Mouse (Mus musculus): ENCODE measurements around the gene Rnf148. TPM values are rescaled to one million over a fixed set of nuclear protein-coding genes. Genes with fewer than 3 reads are reported as not detected.

Gene Rnf148
- not detected in 2 replicates for polyA plus RNA-seq (2016; fragmentation: Nextera tagmentation; extraction: Ambion mirVana)

DNA sequence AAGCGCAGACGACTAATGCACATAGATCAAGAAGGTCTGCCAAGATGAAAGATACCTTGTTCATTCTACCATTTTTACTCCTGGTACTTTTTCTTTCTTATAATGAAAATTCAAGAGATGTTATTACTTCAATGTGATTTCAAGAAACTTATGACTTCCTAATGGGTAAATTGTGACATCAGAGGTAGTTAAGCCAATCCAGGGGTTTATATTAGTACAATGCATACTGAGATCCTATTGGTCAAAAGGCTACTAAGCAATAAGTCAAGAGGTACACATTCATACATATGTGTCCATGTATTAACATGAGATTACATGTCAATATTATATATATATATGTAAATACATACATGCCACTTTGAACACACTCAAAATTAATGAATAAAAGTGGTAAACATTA, at the start of gene Rnf148:
Gene Rnf148 (minus strand): TSS at position 101 of the 400 bp plus-strand sequence.
- no peaks in the 10 kb centered on the region for H3K4me1 ChIP-seq (replicated peaks)
- ATAC-seq (ENCODE audit: insufficient number of reproducible peaks, insufficient read depth, low FRiP score, low TSS enrichment, low read depth) = no peak
- H3K36me3 ChIP-seq = no peaks in the 10 kb centered on the region
- no peaks in the 10 kb centered on the region for H3K27me3 ChIP-seq
- no peaks in the 10 kb centered on the region for H3K9me3 ChIP-seq
- WGBS = 87% methylated on average over 2 of the region's 2 CpGs
- no peak within 1 kb of the TSS for H3K27ac ChIP-seq
- no peak within 1 kb of the TSS for H3K4me2 ChIP-seq
- no peak within 1 kb of the TSS for H3K4me3 ChIP-seq (replicated peaks)
- H3K9ac ChIP-seq (replicated peaks) = no peak within 1 kb of the TSS

DNA sequence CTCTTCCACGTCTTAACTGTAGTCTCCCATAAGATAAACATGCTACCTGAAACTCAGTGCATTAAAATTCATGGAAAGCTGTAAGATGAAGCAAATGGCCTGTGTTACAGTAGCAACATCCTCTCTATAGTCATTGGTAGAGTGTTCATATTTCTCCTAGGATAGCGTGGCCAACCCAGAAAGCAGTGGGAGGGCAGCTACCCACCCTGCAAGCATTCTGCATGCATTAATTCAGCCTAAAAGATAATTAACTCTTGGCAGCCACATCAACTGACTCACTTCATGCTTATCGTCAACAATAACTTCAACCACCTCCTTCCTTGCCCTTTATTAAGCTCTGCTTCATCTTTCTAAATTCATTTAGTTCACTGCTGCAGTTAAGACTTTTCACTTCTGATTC, 45.9 kb upstream of the Rnf148 start:
- H3K9ac ChIP-seq (replicated peaks) = no peak overlapping the region
- no peak for ATAC-seq (ENCODE audit: insufficient number of reproducible peaks, insufficient read depth, low FRiP score, low TSS enrichment, low read depth)
- WGBS = 87% methylated on average over 3 of the region's 3 CpGs
- no peak overlapping the region for H3K27ac ChIP-seq
- H3K4me1 ChIP-seq (replicated peaks) = no peaks in the 10 kb centered on the region
- no peaks in the 10 kb centered on the region for H3K27me3 ChIP-seq
- no peaks in the 10 kb centered on the region for H3K36me3 ChIP-seq
- H3K4me3 ChIP-seq (replicated peaks) = no peak overlapping the region
- H3K9me3 ChIP-seq = no peaks in the 10 kb centered on the region
- H3K4me2 ChIP-seq = no peak overlapping the region

DNA sequence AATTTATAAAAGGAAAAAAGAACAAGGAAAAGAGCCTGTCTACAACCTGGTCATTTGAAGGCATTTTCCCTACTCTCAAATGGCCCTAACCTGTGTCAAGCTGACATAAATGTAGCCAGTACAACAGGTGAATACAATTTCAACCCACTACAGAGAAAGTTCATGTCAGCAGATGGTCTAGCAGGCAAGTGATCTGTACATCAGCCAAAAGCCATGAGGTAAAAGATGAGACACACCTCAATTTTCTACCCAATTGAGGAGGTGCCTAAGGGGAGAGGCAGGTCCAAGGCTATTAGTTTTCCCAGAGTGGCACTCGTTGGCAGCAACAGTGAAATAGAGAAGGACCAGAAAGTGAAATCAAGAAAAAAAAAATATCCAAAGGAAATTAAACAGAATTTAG, 23.2 kb upstream of the Rnf148 start:
- ATAC-seq (ENCODE audit: insufficient number of reproducible peaks, insufficient read depth, low FRiP score, low TSS enrichment, low read depth) = no peak
- no peak overlapping the region for H3K27ac ChIP-seq
- H3K9me3 ChIP-seq = no peaks in the 10 kb centered on the region
- H3K36me3 ChIP-seq = no peaks in the 10 kb centered on the region
- no peak overlapping the region for H3K9ac ChIP-seq (replicated peaks)
- H3K4me3 ChIP-seq (replicated peaks) = no peak overlapping the region
- H3K4me2 ChIP-seq = no peak overlapping the region
- 74% methylated on average over 1 of the region's 1 CpGs for WGBS
- H3K27me3 ChIP-seq = no peaks in the 10 kb centered on the region
- no peaks in the 10 kb centered on the region for H3K4me1 ChIP-seq (replicated peaks)

DNA sequence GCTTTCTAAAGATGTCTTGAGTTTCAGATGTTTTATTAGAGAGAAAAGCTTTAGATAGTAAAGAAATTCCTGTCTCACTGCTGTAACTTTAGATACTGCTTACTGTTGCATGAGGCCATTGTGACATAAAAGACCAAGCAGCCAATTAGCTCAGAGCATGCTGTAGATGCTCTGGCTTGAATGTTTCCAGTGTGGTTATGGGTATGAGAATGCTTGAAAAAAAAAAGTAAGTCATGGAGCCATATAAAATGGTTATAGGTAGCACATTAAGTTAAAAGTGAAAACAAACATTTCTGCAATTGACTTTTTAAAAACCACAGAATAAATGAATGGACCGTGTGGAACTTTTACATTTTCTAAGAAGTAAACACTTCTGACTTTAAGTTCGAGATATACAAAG, 4.7 kb downstream of the Rnf148 start, which contains the start of gene Rnf133:
Gene Rnf133 (minus strand): TSS at position 101 of the 400 bp plus-strand sequence.
- no peak within 1 kb of the TSS for H3K9ac ChIP-seq (replicated peaks)
- H3K27ac ChIP-seq = no peak within 1 kb of the TSS
- no peaks in the 10 kb centered on the region for H3K9me3 ChIP-seq
- no peaks in the 10 kb centered on the region for H3K4me1 ChIP-seq (replicated peaks)
- no peak for ATAC-seq (ENCODE audit: insufficient number of reproducible peaks, insufficient read depth, low FRiP score, low TSS enrichment, low read depth)
- no peaks in the 10 kb centered on the region for H3K27me3 ChIP-seq
- H3K4me2 ChIP-seq = no peak within 1 kb of the TSS
- no peak within 1 kb of the TSS for H3K4me3 ChIP-seq (replicated peaks)
- H3K36me3 ChIP-seq = no peaks in the 10 kb centered on the region
- 88% methylated on average over 2 of the region's 2 CpGs for WGBS

DNA sequence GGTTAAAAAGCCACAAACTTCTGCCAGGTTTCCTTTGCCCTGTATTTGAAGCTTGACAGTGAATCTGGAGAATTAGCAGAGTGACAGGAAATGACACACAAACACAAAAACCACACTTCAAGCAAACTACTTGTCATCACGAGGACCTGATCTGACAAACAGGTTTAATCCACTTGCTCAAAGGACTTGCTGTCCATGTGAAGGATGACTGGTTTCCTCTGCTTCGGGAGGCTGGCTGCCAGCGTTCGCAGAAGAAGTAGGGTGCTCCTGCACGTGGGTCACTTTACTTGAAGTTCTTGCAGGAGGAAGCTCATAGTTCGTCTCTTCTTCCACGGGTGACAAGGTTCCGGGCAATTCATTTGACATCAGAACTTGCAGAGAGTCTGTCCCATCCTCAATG, 6.2 kb downstream of the Rnf148 start:
- Histone ChIP-seq H3K27ac (no peak overlapping the region), H3K9me3 (no peaks in the 10 kb centered on the region), H3K4me2 (no peak overlapping the region), H3K4me1 (replicated peaks) (no peaks in the 10 kb centered on the region), H3K4me3 (replicated peaks) (no peak overlapping the region), H3K27me3 (no peaks in the 10 kb centered on the region), H3K36me3 (no peaks in the 10 kb centered on the region), H3K9ac (replicated peaks) (no peak overlapping the region)
- 82% methylated on average over 8 of the region's 8 CpGs for WGBS
- no peak for ATAC-seq (ENCODE audit: insufficient number of reproducible peaks, insufficient read depth, low FRiP score, low TSS enrichment, low read depth)

DNA sequence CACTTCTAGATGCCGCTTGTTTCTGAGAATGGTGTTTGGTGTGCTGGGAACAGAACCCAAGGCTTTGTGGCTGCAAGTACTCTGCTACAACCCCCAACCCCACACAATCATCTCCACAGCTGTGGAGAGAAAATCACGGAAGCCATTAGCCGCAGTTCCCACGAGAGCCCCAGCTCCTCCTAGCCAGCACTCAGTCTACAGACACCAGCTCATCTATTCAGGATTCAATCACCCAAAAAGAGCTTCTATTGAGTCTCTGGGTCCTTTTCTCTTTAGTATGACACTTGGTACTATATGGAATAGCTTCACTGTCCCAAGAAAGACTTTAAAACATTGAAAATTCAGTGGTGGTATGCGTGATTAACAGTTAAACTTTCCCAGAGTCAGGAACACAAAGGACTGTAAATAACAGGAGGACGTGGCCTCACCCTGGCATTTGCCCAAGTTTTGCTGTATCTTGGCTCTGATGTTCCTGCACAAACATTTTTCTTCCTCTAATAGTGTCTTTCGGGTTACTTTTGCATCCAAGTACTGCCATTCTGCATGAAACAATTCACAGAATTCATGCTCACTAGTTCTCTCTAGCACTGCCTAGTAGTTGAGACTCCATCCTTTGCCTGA, 7.2 kb downstream of the Rnf148 start:
- Histone ChIP-seq H3K27me3 (no peaks in the 10 kb centered on the region), H3K4me1 (replicated peaks) (no peaks in the 10 kb centered on the region), H3K4me2 (no peak overlapping the region), H3K9me3 (no peaks in the 10 kb centered on the region), H3K4me3 (replicated peaks) (no peak overlapping the region), H3K27ac (no peak overlapping the region), H3K36me3 (no peaks in the 10 kb centered on the region), H3K9ac (replicated peaks) (no peak overlapping the region)
- no peak for ATAC-seq (ENCODE audit: insufficient number of reproducible peaks, insufficient read depth, low FRiP score, low TSS enrichment, low read depth)
- 87% methylated on average over 7 of the region's 7 CpGs for WGBS

DNA sequence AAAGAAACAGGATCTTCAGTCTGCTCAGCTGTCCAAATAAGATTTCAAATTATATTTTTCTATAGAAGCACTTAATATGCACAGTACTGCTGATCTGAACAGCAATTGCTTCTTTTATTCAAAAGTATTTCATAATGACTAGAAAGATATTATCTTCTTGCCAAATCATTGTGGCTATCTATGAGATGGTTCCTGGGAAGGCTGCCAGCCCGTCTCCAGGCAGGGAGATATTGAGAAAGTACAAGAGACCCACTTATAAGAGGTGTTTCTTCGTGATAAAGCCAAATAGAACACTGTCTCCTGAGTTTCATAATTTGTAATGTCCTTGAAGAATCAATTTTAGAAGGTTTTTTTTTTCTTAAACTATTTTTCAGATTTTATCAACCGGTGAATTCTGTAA, 17.9 kb downstream of the Rnf148 start:
- ATAC-seq (ENCODE audit: insufficient number of reproducible peaks, insufficient read depth, low FRiP score, low TSS enrichment, low read depth) = no peak
- H3K9me3 ChIP-seq = no peaks in the 10 kb centered on the region
- no peak overlapping the region for H3K4me2 ChIP-seq
- H3K9ac ChIP-seq (replicated peaks) = no peak overlapping the region
- no peaks in the 10 kb centered on the region for H3K4me1 ChIP-seq (replicated peaks)
- no peak overlapping the region for H3K4me3 ChIP-seq (replicated peaks)
- WGBS = 78% methylated on average over 3 of the region's 3 CpGs
- no peaks in the 10 kb centered on the region for H3K36me3 ChIP-seq
- no peak overlapping the region for H3K27ac ChIP-seq
- no peaks in the 10 kb centered on the region for H3K27me3 ChIP-seq

DNA sequence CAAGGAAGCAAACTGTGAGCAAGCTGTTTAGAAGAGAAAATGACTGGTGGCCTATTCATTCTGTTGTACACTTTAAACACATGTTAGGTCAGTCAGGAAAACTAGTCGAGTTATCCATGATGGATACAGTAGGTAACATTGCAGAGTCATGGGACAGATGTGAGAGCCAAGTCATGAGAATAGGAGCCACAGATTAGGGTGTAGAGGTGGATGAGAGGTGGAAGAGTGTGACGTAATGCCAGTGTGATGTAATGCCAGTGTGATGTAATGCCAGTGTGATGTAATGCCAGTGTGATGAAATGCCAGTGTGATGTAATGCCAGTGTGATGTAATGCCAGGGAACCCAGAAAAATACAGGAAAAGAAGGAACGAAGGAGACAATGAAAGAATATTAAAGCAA, 19.7 kb downstream of the Rnf148 start:
- H3K4me2 ChIP-seq = no peak overlapping the region
- no peak overlapping the region for H3K27ac ChIP-seq
- no peaks in the 10 kb centered on the region for H3K36me3 ChIP-seq
- no peak overlapping the region for H3K9ac ChIP-seq (replicated peaks)
- H3K27me3 ChIP-seq = no peaks in the 10 kb centered on the region
- ATAC-seq (ENCODE audit: insufficient number of reproducible peaks, insufficient read depth, low FRiP score, low TSS enrichment, low read depth) = no peak
- WGBS = 84% methylated on average over 3 of the region's 3 CpGs
- no peak overlapping the region for H3K4me3 ChIP-seq (replicated peaks)
- H3K9me3 ChIP-seq = no peaks in the 10 kb centered on the region
- H3K4me1 ChIP-seq (replicated peaks) = no peaks in the 10 kb centered on the region

DNA sequence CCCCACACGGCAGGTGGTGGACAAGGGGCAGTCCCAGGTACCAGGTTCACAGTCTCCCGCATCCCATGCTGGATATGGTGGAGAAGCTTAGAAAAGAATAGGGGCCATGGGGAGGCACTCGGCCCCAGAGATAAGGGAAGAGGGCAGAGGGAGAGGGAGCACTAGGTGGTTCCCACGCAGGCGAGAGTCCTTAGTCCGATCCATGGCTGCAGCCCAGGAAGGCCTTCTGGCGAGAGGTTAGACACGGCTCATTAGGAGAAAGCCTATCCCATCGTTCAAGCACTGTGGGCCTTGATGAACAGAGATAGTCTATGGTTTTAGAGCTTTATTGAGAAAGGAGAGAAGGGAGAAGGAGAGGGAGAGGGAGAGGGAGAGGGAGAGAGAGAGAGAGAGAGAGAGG, 20.9 kb downstream of the Rnf148 start:
- Histone ChIP-seq H3K9ac (replicated peaks) (no peak overlapping the region), H3K36me3 (no peaks in the 10 kb centered on the region), H3K4me2 (no peak overlapping the region), H3K4me3 (replicated peaks) (no peak overlapping the region), H3K9me3 (no peaks in the 10 kb centered on the region), H3K4me1 (replicated peaks) (no peaks in the 10 kb centered on the region), H3K27ac (no peak overlapping the region), H3K27me3 (no peaks in the 10 kb centered on the region)
- no peak for ATAC-seq (ENCODE audit: insufficient number of reproducible peaks, insufficient read depth, low FRiP score, low TSS enrichment, low read depth)
- 87% methylated on average over 9 of the region's 9 CpGs for WGBS

DNA sequence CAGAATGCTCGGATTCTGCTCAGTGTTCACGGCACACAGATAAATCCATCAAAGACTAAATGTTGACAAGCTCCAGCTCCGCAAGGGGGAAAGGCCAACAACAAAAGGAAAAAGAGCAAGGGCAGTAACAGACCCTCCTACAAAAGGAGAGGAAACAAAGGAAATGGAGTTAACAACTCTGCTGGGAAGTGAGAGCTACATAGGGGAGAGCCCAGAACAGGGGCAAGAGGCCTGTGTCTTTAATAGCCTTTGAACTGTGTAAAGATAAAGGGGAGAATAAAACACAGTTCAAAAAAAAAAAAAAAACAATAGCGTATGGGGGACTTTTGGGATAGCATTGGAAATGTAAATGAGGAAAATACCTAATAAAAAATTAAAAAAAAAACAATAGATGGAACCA, 24.5 kb downstream of the Rnf148 start:
- Histone ChIP-seq H3K9ac (replicated peaks) (no peak overlapping the region), H3K9me3 (no peaks in the 10 kb centered on the region), H3K27ac (no peak overlapping the region), H3K4me3 (replicated peaks) (no peak overlapping the region), H3K27me3 (no peaks in the 10 kb centered on the region), H3K36me3 (no peaks in the 10 kb centered on the region), H3K4me1 (replicated peaks) (no peaks in the 10 kb centered on the region), H3K4me2 (no peak overlapping the region)
- ATAC-seq (ENCODE audit: insufficient number of reproducible peaks, insufficient read depth, low FRiP score, low TSS enrichment, low read depth) = no peak
- 53% methylated on average over 4 of the region's 4 CpGs for WGBS
